ENCODE assay signal across 11 mouse cellular contexts in genomic region chr10:96273607-96274365, GRCm38 (mm10).
DNase-seq lines count a peak whose midpoint lies in the region; ATAC-seq lines count a peak whose summit lies in the region.
"Had no signal": no experiment of that assay in that cellular context is flagged by ENCODE, and none has a peak within 500 bp of the region (broad histone marks: within the 10 kb centered on the region; RNA-seq: fewer than 3 reads in every experiment).

No protein-coding gene starts in this region.

- H3K9me3 ChIP-seq in liver, embryonic 16.5 days (replicated peaks; ENCODE audit: control insufficient read depth, low read length): no peaks in the 10 kb centered on the region
- no peaks in the 10 kb centered on the region for H3K9me3 ChIP-seq in liver, embryonic 11.5 days (ENCODE audit: control insufficient read depth, low read length)
- H3K9me3 ChIP-seq: hindbrain, embryonic 15.5 days; liver, embryonic 13.5 days had no signal

- WGBS in liver, embryonic 16.5 days (ENCODE audit: insufficient replicate concordance): 43% methylated on average over 7 of the region's 7 CpGs
- whole genome bisulfite sequencing in liver, embryonic 11.5 days: 65% methylated on average over 7 of the region's 7 CpGs

- H3K27ac ChIP-seq in liver, embryonic 16.5 days (ENCODE audit: low read length): no peak overlapping the region
- no peak overlapping the region for H3K27ac ChIP-seq in liver, embryonic 11.5 days (ENCODE audit: low read depth, low read length)
- H3K27ac ChIP-seq in brown adipose tissue, adult 24 weeks (replicated peaks; ENCODE audit: low read depth, low read length): 0 out of 2 replicates have a peak overlapping the region, but pooled peaks have one; percentile 31
- H3K27ac ChIP-seq: hindbrain, embryonic 15.5 days; liver, embryonic 13.5 days had no signal

- no peak overlapping the region for H3K4me3 ChIP-seq in liver, embryonic 16.5 days (ENCODE audit: low read depth, low read length)
- no peak overlapping the region for H3K4me3 ChIP-seq in liver, embryonic 11.5 days (ENCODE audit: low read depth, low read length)
- H3K4me3 ChIP-seq in brown adipose tissue, adult 24 weeks (ENCODE audit: insufficient read depth, low read depth, low read length): no peak overlapping the region
- H3K4me3 ChIP-seq: hindbrain, embryonic 15.5 days; liver, embryonic 13.5 days had no signal

- H3K4me2 ChIP-seq in liver, embryonic 16.5 days (ENCODE audit: low read depth, low read length): no peak overlapping the region
- H3K4me2 ChIP-seq in liver, embryonic 11.5 days: no peak overlapping the region
- H3K4me2 ChIP-seq: hindbrain, embryonic 15.5 days; liver, embryonic 13.5 days had no signal

- DNase-seq in liver, embryonic 11.5 days (ENCODE audit: low spot score): no peak
- DNase-seq in monocyte, adult 2 months (ENCODE audit: low read depth in 1 of 2, low spot score in 2 of 2): peak; percentile 54 to 55
- DNase-seq in thymus, postnatal 25 days: peak; percentile 30
- DNase-seq in right cerebral cortex, postnatal 14 days: no peak
- no peak for DNase-seq in gastrocnemius, postnatal 10 days
- no peak for DNase-seq in adrenal gland, postnatal 10 days
- DNase-seq: gastrocnemius, postnatal 25 days; liver, embryonic 13.5 days had no signal

- peak; percentile 35; the same call in 1 of the 2 replicates for ATAC-seq in liver, embryonic 16.5 days (ENCODE audit: low read depth)
- no peak for ATAC-seq in liver, embryonic 11.5 days (replicated peaks; ENCODE audit: low FRiP score)

- H3K9ac ChIP-seq in liver, embryonic 16.5 days (ENCODE audit: low read depth, low read length): no peak overlapping the region
- no peak overlapping the region for H3K9ac ChIP-seq in liver, embryonic 11.5 days (ENCODE audit: low read depth, low read length)
- H3K9ac ChIP-seq: hindbrain, embryonic 15.5 days; liver, embryonic 13.5 days had no signal

- no peaks in the 10 kb centered on the region for H3K27me3 ChIP-seq in liver, embryonic 16.5 days (ENCODE audit: control insufficient read depth, insufficient read depth, low read depth, low read length)
- no peaks in the 10 kb centered on the region for H3K27me3 ChIP-seq in liver, embryonic 11.5 days (replicated peaks; ENCODE audit: control insufficient read depth, insufficient read depth, low read length)
- H3K27me3 ChIP-seq: hindbrain, embryonic 15.5 days; liver, embryonic 13.5 days had no signal

- no peaks in the 10 kb centered on the region for H3K36me3 ChIP-seq in liver, embryonic 16.5 days (ENCODE audit: control insufficient read depth, insufficient read depth)
- no peaks in the 10 kb centered on the region for H3K36me3 ChIP-seq in liver, embryonic 11.5 days (ENCODE audit: control insufficient read depth, insufficient read depth, low read length)
- H3K36me3 ChIP-seq: hindbrain, embryonic 15.5 days; liver, embryonic 13.5 days had no signal

- no peaks in the 10 kb centered on the region for H3K4me1 ChIP-seq in liver, embryonic 16.5 days (ENCODE audit: control insufficient read depth, low read depth, low read length)
- no peaks in the 10 kb centered on the region for H3K4me1 ChIP-seq in liver, embryonic 11.5 days (replicated peaks; ENCODE audit: control insufficient read depth, insufficient read depth, low read length)
- H3K4me1 ChIP-seq in brown adipose tissue, adult 24 weeks (ENCODE audit: control insufficient read depth, insufficient read depth, insufficient read length, low read length): no peaks in the 10 kb centered on the region
- H3K4me1 ChIP-seq: hindbrain, embryonic 15.5 days; liver, embryonic 13.5 days had no signal

Comparison
In these comparisons a context has a peak if more than half of its experiments do, and no peak if none do; other contexts are left out.
1. DNase-seq: peak in monocyte, adult 2 months (2 of 2) and thymus, postnatal 25 days (single experiment); none in liver, embryonic 11.5 days (single experiment), right cerebral cortex, postnatal 14 days (single experiment), gastrocnemius, postnatal 10 days (single experiment) and adrenal gland, postnatal 10 days (single experiment).